Mouse (Mus musculus) heart, postnatal 0 days (tissue): ENCODE measurements around the gene Nfyb. TPM values are rescaled to one million over a fixed set of nuclear protein-coding genes. Genes with fewer than 3 reads are reported as not detected.
A peak's percentile ranks its signal among the peaks of the same experiment; 100 is the strongest.

Source experiments
- ATAC-seq: fragments of 200-750 bp; cut with Nextera tagmentation; 2 replicates; pipeline ENCODE4 v1.8.0; 2017; ENCODE audit warnings: low read depth, moderate number of reproducible peaks, moderate library complexity; ENCODE audit not compliant: insufficient read depth
- DNase-seq: peaks from one replicate; pipeline ENCODE4 v3.0.0-alpha.2; 2016; ENCODE audit warnings: low spot score
- H3K27ac ChIP-seq: fragments of 300-500 bp; sonication (generic); 2 replicates; pipeline ENCODE4 v1.5.1; 2014; ENCODE audit warnings: low read depth, mild to moderate bottlenecking
- H3K27me3 ChIP-seq: fragments of 300-500 bp; sonication (generic); 2 replicates; pipeline ENCODE4 v1.6.1; 2014; ENCODE audit warnings: low read length, mixed read lengths; ENCODE audit not compliant: control insufficient read depth, insufficient read depth
- H3K36me3 ChIP-seq: fragments of 300-500 bp; sonication (generic); replicated peaks from 2 replicates; pipeline ENCODE4 v1.6.1; 2014; ENCODE audit warnings: low read length, mixed read lengths; ENCODE audit not compliant: control insufficient read depth, insufficient read depth
- H3K4me1 ChIP-seq: fragments of 300-500 bp; sonication (generic); 2 replicates; pipeline ENCODE4 v1.6.1; 2014; ENCODE audit warnings: antibody characterized with exemption; ENCODE audit not compliant: control insufficient read depth, insufficient read depth
- H3K4me2 ChIP-seq: fragments of 300-500 bp; sonication (generic); 2 replicates; pipeline ENCODE4 v1.6.1; 2014; ENCODE audit warnings: low read depth, mild to moderate bottlenecking, low read length, moderate library complexity
- H3K4me3 ChIP-seq: fragments of 300-500 bp; sonication (generic); 2 replicates; pipeline ENCODE4 v1.5.1; 2014; ENCODE audit warnings: low read depth, low read length
- H3K9ac ChIP-seq: fragments of 300-500 bp; sonication (generic); replicated peaks from 2 replicates; pipeline ENCODE4 v1.6.1; 2014; ENCODE audit warnings: low read depth, low read length, mixed read lengths
- H3K9me3 ChIP-seq: fragments of 300-500 bp; sonication (generic); replicated peaks from 2 replicates; pipeline ENCODE4 v1.6.1; 2016; ENCODE audit warnings: low read length; ENCODE audit not compliant: control insufficient read depth
- CTCF ChIP-seq: IDR thresholded peaks from 2 replicates; pipeline ENCODE4 v1.5.1; 2016; ENCODE audit warnings: antibody characterized with exemption, control low read depth, low read depth
- EP300 ChIP-seq: IDR thresholded peaks from 2 replicates; pipeline ENCODE4 v1.6.1; 2016; ENCODE audit warnings: antibody characterized with exemption, low read depth
- WGBS: fragments of 180-500 bp; shearing (Covaris S2); extraction: QIAGEN DNeasy Blood & Tissue Kit; methylation state at CpG from one replicate; pipeline ENCODE4 v1.1.7; 2014; 5-methylcytosine and 5-hydroxymethylcytosine counted together
- polyA plus RNA-seq: library from polyadenylated mRNA; unstranded; fragments of >200 nt; fragmentation: Nextera tagmentation; extraction: Ambion mirVana; gene quantifications from 2 replicates; pipeline ENCODE4 v1.2.1, GENCODE M21; 2015
- total RNA-seq: library from RNA; depleted of rRNA; stranded (reverse); fragments of >200 nt; gene quantifications from 2 replicates; pipeline ENCODE4 v1.2.3, GENCODE M21; 2014; ENCODE audit warnings: low replicate concordance

The Nfyb gene
- total and polyA plus RNA-seq, 2 experiments from 2014 or later, result 14.4 to 18.0 TPM

GRCm38 (mm10) chr10:82771595-82772170 is 7.7 kb upstream of the Nfyb start:
- DNase-seq, result no peak

DNA sequence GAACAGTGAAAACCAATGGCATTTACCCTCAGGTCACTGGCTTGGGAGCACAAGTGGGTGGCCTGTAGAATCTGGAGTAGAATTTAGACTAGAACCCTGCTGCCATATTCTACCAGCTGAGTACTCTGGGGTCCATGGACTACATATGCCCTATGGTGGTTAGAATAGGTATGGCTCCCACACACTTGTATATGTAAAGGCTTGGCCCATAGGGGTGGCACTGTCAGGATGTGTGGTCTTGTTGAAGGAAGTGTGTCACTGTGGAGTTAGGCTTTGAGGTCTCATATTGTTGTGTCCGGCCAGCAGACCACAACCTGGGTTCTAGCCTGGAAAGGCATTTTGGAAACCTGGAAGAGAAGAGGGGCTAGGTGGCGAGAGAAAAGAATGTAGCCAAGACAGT is 6.8 kb upstream of the Nfyb start:
- Histone ChIP-seq H3K27ac (no peak overlapping the region), H3K4me3 (no peak overlapping the region), H3K36me3 (no peaks in the 10 kb centered on the region), H3K4me1 (no peaks in the 10 kb centered on the region; the same call in 1 of the 2 replicates), H3K9ac (no peak overlapping the region), H3K4me2 (no peak overlapping the region), H3K9me3 (no peaks in the 10 kb centered on the region), H3K27me3 (no peaks in the 10 kb centered on the region)
- TF ChIP-seq CTCF (no peak), EP300 (no peak)
- DNase-seq, result no peak
- ATAC-seq, result no peak
- WGBS, result 88% methylated on average over 2 of the region's 2 CpGs

More at GRCm38 (mm10) chr10:82771595-82772170, 7.7 kb upstream of the Nfyb start:
- WGBS, result 64% methylated on average over 9 of the region's 9 CpGs
- no peak overlapping the region for H3K4me3 ChIP-seq
- H3K4me2 ChIP-seq, result no peak overlapping the region
- no peaks in the 10 kb centered on the region for H3K9me3 ChIP-seq
- H3K27ac ChIP-seq, result no peak overlapping the region
- H3K9ac ChIP-seq, result no peak overlapping the region
- ATAC-seq, result no peak
- TF ChIP-seq EP300, result no peak
- H3K36me3 ChIP-seq, result no peaks in the 10 kb centered on the region
- no peaks in the 10 kb centered on the region for H3K27me3 ChIP-seq
- H3K4me1 ChIP-seq, result no peaks in the 10 kb centered on the region; the same call in 1 of the 2 replicates

DNA sequence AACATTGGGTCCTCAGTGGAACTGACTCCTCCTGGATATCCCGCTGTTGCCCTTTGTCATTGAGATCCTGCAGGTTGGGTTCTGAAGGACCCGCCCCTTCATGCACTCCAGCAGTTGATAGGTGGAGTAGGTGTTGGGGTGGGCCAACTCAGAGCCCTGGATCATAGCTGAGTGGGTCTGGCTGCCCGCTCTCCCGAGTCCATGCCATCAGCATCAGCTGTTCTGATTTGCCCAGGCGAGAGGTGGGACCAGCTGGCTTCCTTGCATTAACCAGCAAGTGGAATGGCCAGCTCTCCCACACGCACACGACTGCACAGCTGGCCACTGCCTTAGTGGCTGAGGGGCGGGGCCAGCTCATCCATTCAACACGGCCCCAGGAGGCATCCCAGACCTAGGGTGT is 5.0 kb upstream of the Nfyb start:
- H3K36me3 ChIP-seq, result no peaks in the 10 kb centered on the region
- TF ChIP-seq CTCF (no peak), EP300 (no peak)
- H3K4me3 ChIP-seq, result no peak overlapping the region
- H3K27ac ChIP-seq, result no peak overlapping the region
- H3K27me3 ChIP-seq, result no peaks in the 10 kb centered on the region
- H3K4me2 ChIP-seq, result no peak overlapping the region
- no peak for ATAC-seq
- DNase-seq, result no peak
- 23% methylated on average over 9 of the region's 9 CpGs for WGBS
- H3K4me1 ChIP-seq, result peaks cover 4% of the 10 kb centered on the region; the same call in 1 of the 2 replicates
- H3K9me3 ChIP-seq, result no peaks in the 10 kb centered on the region
- H3K9ac ChIP-seq, result no peak overlapping the region

GRCm38 (mm10) chr10:82762756-82763681 is 925 bp downstream of the Nfyb start:
- H3K27me3 ChIP-seq, result no peaks in the 10 kb centered on the region
- WGBS, result under 1% methylated on average over 35 of the region's 48 CpGs
- no peaks in the 10 kb centered on the region for H3K9me3 ChIP-seq
- DNase-seq (peak; percentile 18), ATAC-seq (peak; percentile 18)
- peaks cover 16% of the 10 kb centered on the region for H3K4me1 ChIP-seq
- TF ChIP-seq CTCF (no peak), EP300 (no peak)
- H3K4me2 ChIP-seq, result peak overlapping the region; percentile 75
- H3K36me3 ChIP-seq, result peaks cover 29% of the 10 kb centered on the region
- peak overlapping the region; percentile 97 for H3K9ac ChIP-seq
- peak overlapping the region; percentile 92 for H3K4me3 ChIP-seq
- peak overlapping the region; percentile 100 for H3K27ac ChIP-seq

GRCm38 (mm10) chr10:82761037-82761811 is 2.7 kb downstream of the Nfyb start:
- WGBS, result 67% methylated on average over 9 of the region's 9 CpGs
- Histone ChIP-seq H3K9ac (no peak overlapping the region), H3K9me3 (no peaks in the 10 kb centered on the region), H3K36me3 (peaks cover 46% of the 10 kb centered on the region), H3K27me3 (no peaks in the 10 kb centered on the region), H3K4me3 (no peak overlapping the region), H3K4me2 (no peak overlapping the region), H3K27ac (no peak overlapping the region), H3K4me1 (peaks cover 16% of the 10 kb centered on the region)
- no peak for DNase-seq
- no peak for TF ChIP-seq CTCF
- TF ChIP-seq EP300, result no peak
- ATAC-seq, result no peak
